Mouse (Mus musculus) neural tube, postnatal 0 days (tissue): Measurements from ENCODE around the gene Ak3. TPM values are rescaled to one million over a fixed set of nuclear protein-coding genes. Genes with fewer than 3 reads are reported as not detected.

Source experiments
- polyA plus RNA-seq: library from polyadenylated mRNA; unstranded; fragments of >200 nt; fragmentation: Nextera tagmentation; extraction: Ambion mirVana; gene quantifications from 2 replicates; pipeline ENCODE4 v1.2.1, GENCODE M21; 2015

Ak3 gene
- 68.4 and 74.6 TPM in 2 replicates for polyA plus RNA-seq

GRCm38 (mm10) chr19:29047334-29048170 lies at the start of gene Ak3:
Gene Ak3 (minus strand): TSS chr19:29047961.

GRCm38 (mm10) chr19:28990194-28990589 lies 57.6 kb downstream of the Ak3 start, which contains the start of gene Cdc37l1:
Gene Cdc37l1 (plus strand): TSS chr19:28990352.

Other genes with a start within 250 kb of the Ak3 start
- 57.9 and 59.2 TPM in 2 replicates for gene Slc1a1, start 212.9 kb downstream of the Ak3 start, polyA plus RNA-seq
- gene Plpp6, start 84.0 kb downstream of the Ak3 start, polyA plus RNA-seq = 16.0 and 17.7 TPM in 2 replicates
- 3.7 and 4.0 TPM in 2 replicates for gene 4430402I18Rik, start 80.2 kb downstream of the Ak3 start, polyA plus RNA-seq
- gene Cdc37l1, start 57.6 kb downstream of the Ak3 start, polyA plus RNA-seq = 36.1 and 38.0 TPM in 2 replicates
- 40.5 and 41.2 TPM in 2 replicates for gene Rcl1, start 53.4 kb upstream of the Ak3 start, polyA plus RNA-seq
- gene Jak2, start 203.9 kb upstream of the Ak3 start, polyA plus RNA-seq = 10.4 and 10.6 TPM in 2 replicates